Mouse (Mus musculus) C2C12 (cell line): ENCODE measurements around the gene Lrrtm4.

Experiments
- CTCF ChIP-seq: IDR thresholded peaks from one replicate; pipeline ENCODE4 v1.5.1; 2011; ENCODE audit not compliant: control insufficient read depth, insufficient read depth, insufficient read length
- MYOD1 ChIP-seq: IDR thresholded peaks from one replicate; pipeline ENCODE4 v1.6.1; 2011; ENCODE audit warnings: low read depth; ENCODE audit not compliant: control insufficient read depth, insufficient read length

DNA sequence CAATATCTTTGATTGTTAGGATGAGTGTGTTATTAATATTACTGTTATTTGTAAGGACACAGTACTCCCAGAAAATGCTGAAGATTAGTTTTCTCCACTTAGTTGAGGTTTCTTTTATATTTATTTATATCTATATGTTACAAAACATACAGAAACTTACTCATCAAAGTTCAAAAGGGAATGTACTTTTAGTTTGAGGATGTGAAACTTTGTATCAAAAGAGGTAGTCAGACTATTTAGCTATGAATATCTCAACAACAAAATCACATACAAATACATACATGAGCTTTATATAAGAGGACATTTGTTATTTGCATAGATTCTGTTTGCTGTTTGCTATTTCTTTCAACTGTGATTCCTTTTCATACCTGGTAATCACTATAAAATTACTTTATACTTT is 421.5 kb downstream of the Lrrtm4 start:
- TF ChIP-seq MYOD1: no peak
- TF ChIP-seq CTCF: no peak
